Mouse (Mus musculus) intestine, postnatal 0 days (tissue): ENCODE measurements at regions not wholly inside any gene's neighbourhood (a gene's known extent, or its start where the extent isn't known, plus 50 kb on each side); places are given as distances from the start of the nearest gene placed in this dataset.

ENCODE experiments used
- ATAC-seq: fragments of 200-750 bp; cut with Nextera tagmentation; 2 replicates; pipeline ENCODE4 v1.8.0; 2017; ENCODE audit warnings: mild to moderate bottlenecking, moderate TSS enrichment, moderate library complexity
- H3K27ac ChIP-seq: fragments of 300-500 bp; sonication (generic); 2 replicates; pipeline ENCODE4 v1.5.1; 2014; ENCODE audit warnings: mild to moderate bottlenecking, low read depth, low read length, moderate library complexity
- H3K27me3 ChIP-seq: fragments of 300-500 bp; sonication (generic); replicated peaks from 2 replicates; pipeline ENCODE4 v1.6.1; 2014; ENCODE audit warnings: low read length, mixed read lengths; ENCODE audit not compliant: control insufficient read depth, insufficient read depth
- H3K36me3 ChIP-seq: fragments of 300-500 bp; sonication (generic); 2 replicates; pipeline ENCODE4 v1.6.1; 2014; ENCODE audit warnings: mild to moderate bottlenecking, moderate library complexity; ENCODE audit not compliant: control insufficient read depth, insufficient read depth
- H3K4me1 ChIP-seq: fragments of 300-500 bp; sonication (generic); replicated peaks from 2 replicates; pipeline ENCODE4 v1.6.1; 2014; ENCODE audit warnings: antibody characterized with exemption, low read length, mixed read lengths; ENCODE audit not compliant: control insufficient read depth, insufficient read depth
- H3K4me2 ChIP-seq: fragments of 300-500 bp; sonication (generic); replicated peaks from 2 replicates; pipeline ENCODE4 v1.6.1; 2014; ENCODE audit warnings: low read depth, mild to moderate bottlenecking, moderate library complexity
- H3K4me3 ChIP-seq: fragments of 300-500 bp; sonication (generic); 2 replicates; pipeline ENCODE4 v1.5.1; 2014; ENCODE audit warnings: low read depth, low read length
- H3K9ac ChIP-seq: fragments of 300-500 bp; sonication (generic); 2 replicates; pipeline ENCODE4 v1.6.1; 2014; ENCODE audit warnings: mild to moderate bottlenecking, low read depth, low read length
- H3K9me3 ChIP-seq: fragments of 300-500 bp; sonication (generic); 2 replicates; pipeline ENCODE4 v1.6.1; 2016; ENCODE audit warnings: mixed run types; ENCODE audit not compliant: control insufficient read depth
- CTCF ChIP-seq: sonication (generic); IDR thresholded peaks from 2 replicates; pipeline ENCODE4 v1.5.1; 2016; ENCODE audit warnings: low read depth, mild to moderate bottlenecking, control low read depth, antibody characterized with exemption, moderate library complexity
- WGBS: fragments of 180-500 bp; shearing (Covaris S2); extraction: QIAGEN DNeasy Blood & Tissue Kit; methylation state at CpG from one replicate; pipeline ENCODE4 v1.1.7; 2014; 5-methylcytosine and 5-hydroxymethylcytosine counted together

- H3K27ac ChIP-seq, result no peak overlapping the region
- H3K36me3 ChIP-seq, result no peaks in the 10 kb centered on the region
- WGBS, result 84% methylated on average over 4 of the region's 4 CpGs
- H3K4me2 ChIP-seq, result no peak overlapping the region
- TF ChIP-seq CTCF, result no peak
- H3K27me3 ChIP-seq, result no peaks in the 10 kb centered on the region
- H3K4me3 ChIP-seq, result no peak overlapping the region
- H3K4me1 ChIP-seq, result no peaks in the 10 kb centered on the region
- ATAC-seq, result no peak
- no peaks in the 10 kb centered on the region for H3K9me3 ChIP-seq
- H3K9ac ChIP-seq, result no peak overlapping the region
Measured at GRCm38 (mm10) chr13:31681571-31681970, 56.0 kb downstream of the Foxf2 start.

- H3K9me3 ChIP-seq, result no peaks in the 10 kb centered on the region
- H3K36me3 ChIP-seq, result no peaks in the 10 kb centered on the region
- no peak overlapping the region for H3K9ac ChIP-seq
- no peak overlapping the region for H3K4me3 ChIP-seq
- no peak overlapping the region for H3K4me2 ChIP-seq
- WGBS, result 48% methylated on average over 5 of the region's 5 CpGs
- no peak overlapping the region for H3K27ac ChIP-seq
- ATAC-seq, result no peak
- H3K27me3 ChIP-seq, result no peaks in the 10 kb centered on the region
- TF ChIP-seq CTCF, result no peak
- no peaks in the 10 kb centered on the region for H3K4me1 ChIP-seq
Measured at GRCm38 (mm10) chr13:31683311-31683710, 57.7 kb downstream of the Foxf2 start.

GRCm38 (mm10) chr13:31688531-31688930 is 62.9 kb downstream of the Foxf2 start:
- H3K36me3 ChIP-seq, result no peaks in the 10 kb centered on the region
- H3K9me3 ChIP-seq, result no peaks in the 10 kb centered on the region
- no peak overlapping the region for H3K9ac ChIP-seq
- no peak for TF ChIP-seq CTCF
- H3K4me1 ChIP-seq, result no peaks in the 10 kb centered on the region
- no peaks in the 10 kb centered on the region for H3K27me3 ChIP-seq
- no peak overlapping the region for H3K4me3 ChIP-seq
- WGBS, result 79% methylated on average over 3 of the region's 3 CpGs
- H3K27ac ChIP-seq, result no peak overlapping the region
- H3K4me2 ChIP-seq, result no peak overlapping the region
- ATAC-seq, result no peak

GRCm38 (mm10) chr13:31689317-31689716 is 63.7 kb downstream of the Foxf2 start:
- Histone ChIP-seq H3K9me3 (no peaks in the 10 kb centered on the region), H3K27ac (no peak overlapping the region), H3K9ac (no peak overlapping the region), H3K27me3 (no peaks in the 10 kb centered on the region), H3K4me1 (no peaks in the 10 kb centered on the region), H3K4me2 (no peak overlapping the region), H3K36me3 (no peaks in the 10 kb centered on the region), H3K4me3 (no peak overlapping the region)
- TF ChIP-seq CTCF, result peak; percentile 69
- no peak for ATAC-seq
- WGBS, result 3% methylated on average over 1 of the region's 1 CpGs

- H3K4me1 ChIP-seq, result no peaks in the 10 kb centered on the region
Measured at GRCm38 (mm10) chr13:31695725-31696124, 70.1 kb downstream of the Foxf2 start.

GRCm38 (mm10) chr13:31704199-31704598 is 78.6 kb downstream of the Foxf2 start:
- H3K4me1 ChIP-seq, result no peaks in the 10 kb centered on the region
- 74% methylated on average over 1 of the region's 1 CpGs for WGBS
- H3K9ac ChIP-seq, result no peak overlapping the region
- no peak overlapping the region for H3K4me3 ChIP-seq
- no peak for ATAC-seq
- TF ChIP-seq CTCF, result no peak
- H3K27ac ChIP-seq, result no peak overlapping the region
- H3K4me2 ChIP-seq, result no peak overlapping the region
- no peaks in the 10 kb centered on the region for H3K36me3 ChIP-seq
- no peaks in the 10 kb centered on the region for H3K27me3 ChIP-seq
- no peaks in the 10 kb centered on the region for H3K9me3 ChIP-seq

More at GRCm38 (mm10) chr13:31695725-31696124, 70.1 kb downstream of the Foxf2 start:
- no peak overlapping the region for H3K4me2 ChIP-seq
- no peak overlapping the region for H3K27ac ChIP-seq
- no peaks in the 10 kb centered on the region for H3K9me3 ChIP-seq
- H3K9ac ChIP-seq, result no peak overlapping the region
- H3K27me3 ChIP-seq, result no peaks in the 10 kb centered on the region
- ATAC-seq, result no peak
- no peak for TF ChIP-seq CTCF
- no peak overlapping the region for H3K4me3 ChIP-seq
- H3K36me3 ChIP-seq, result no peaks in the 10 kb centered on the region
- 69% methylated on average over 7 of the region's 7 CpGs for WGBS

GRCm38 (mm10) chr13:31705406-31705805 is 79.8 kb downstream of the Foxf2 start:
- Histone ChIP-seq H3K4me3 (no peak overlapping the region), H3K9me3 (no peaks in the 10 kb centered on the region), H3K36me3 (no peaks in the 10 kb centered on the region), H3K4me1 (no peaks in the 10 kb centered on the region), H3K9ac (no peak overlapping the region), H3K4me2 (no peak overlapping the region), H3K27me3 (no peaks in the 10 kb centered on the region), H3K27ac (no peak overlapping the region)
- no peak for ATAC-seq
- WGBS, result 74% methylated on average over 2 of the region's 2 CpGs
- peak; percentile 49 for TF ChIP-seq CTCF
